Mouse (Mus musculus) E14TG2a.4 (cell line): ENCODE results near the gene Cnot4.

Experiments
- H3K27me3 ChIP-seq: 2 replicates; pipeline ENCODE4 v1.6.1; 2014; ENCODE audit warnings: low read length, control low read depth; ENCODE audit not compliant: insufficient read depth
- H3K36me3 ChIP-seq: 2 replicates; pipeline ENCODE4 v1.6.1; 2014; ENCODE audit warnings: low read length, control low read depth; ENCODE audit not compliant: insufficient read depth
- H3K4me1 ChIP-seq: replicated peaks from 2 replicates; pipeline ENCODE4 v1.6.1; 2014; ENCODE audit warnings: low read depth, low read length, control low read depth
- H3K4me3 ChIP-seq: replicated peaks from 2 replicates; pipeline ENCODE4 v1.5.1; 2014; ENCODE audit warnings: mild to moderate bottlenecking, low read length
- H3K9me3 ChIP-seq: 2 replicates; pipeline ENCODE4 v1.6.1; 2014; ENCODE audit warnings: low read length, control low read depth
- CTCF ChIP-seq: conservative IDR thresholded peaks from 2 replicates; pipeline ENCODE4 v1.5.1; 2014; ENCODE audit warnings: low read length
- NANOG ChIP-seq: IDR thresholded peaks from 2 replicates; pipeline ENCODE4 v1.6.1; 2014; ENCODE audit warnings: borderline replicate concordance, low read length, mixed read lengths
- POU5F1 ChIP-seq: IDR thresholded peaks from 2 replicates; pipeline ENCODE4 v1.6.1; 2014; ENCODE audit warnings: low read length, borderline replicate concordance

The Cnot4 gene

DNA sequence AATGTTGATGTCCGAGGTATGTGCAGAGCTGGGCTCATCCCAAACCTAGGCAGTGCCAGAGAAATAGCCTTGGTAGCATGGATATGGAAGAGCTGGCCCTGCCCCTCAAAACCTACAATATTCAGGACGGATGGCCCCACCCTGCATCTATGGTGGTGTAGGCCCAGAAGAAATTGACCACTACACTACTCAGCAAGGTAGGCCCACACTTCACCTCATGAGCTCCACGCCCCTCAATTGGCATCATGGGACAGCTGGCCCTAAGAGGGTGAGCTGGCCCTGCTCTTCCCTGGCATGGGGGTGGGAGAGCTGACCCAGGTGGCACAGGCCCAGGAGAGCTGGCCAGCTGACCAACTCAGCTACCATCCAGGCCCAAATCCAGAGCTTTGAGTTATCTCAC is 48.6 kb downstream of the Cnot4 start:
- TF ChIP-seq POU5F1 (no peak), NANOG (no peak), CTCF (no peak)
- H3K4me1 ChIP-seq: no peaks in the 10 kb centered on the region
- no peaks in the 10 kb centered on the region for H3K9me3 ChIP-seq
- no peak overlapping the region for H3K4me3 ChIP-seq
- H3K36me3 ChIP-seq: peaks cover 21% of the 10 kb centered on the region
- H3K27me3 ChIP-seq: no peaks in the 10 kb centered on the region

DNA sequence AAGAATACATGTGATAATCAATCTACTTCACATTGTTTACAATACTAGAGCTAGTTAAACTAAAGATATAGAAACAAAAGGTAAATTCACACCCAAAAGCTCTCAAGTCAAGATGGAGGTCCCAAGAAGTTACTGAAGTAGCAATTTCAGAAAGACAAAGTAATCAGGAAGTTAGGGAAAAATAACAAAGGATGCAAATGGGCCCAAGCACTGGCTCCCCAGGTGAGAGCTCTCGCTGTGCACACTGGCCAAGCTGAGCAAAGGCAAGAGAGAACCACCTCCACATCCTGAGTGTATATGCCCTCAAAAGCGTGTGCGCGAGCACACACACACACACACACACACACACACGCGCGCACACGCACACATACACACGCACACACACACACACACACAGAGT is 58.4 kb downstream of the Cnot4 start:
- peaks cover 52% of the 10 kb centered on the region for H3K36me3 ChIP-seq
- no peak overlapping the region for H3K4me3 ChIP-seq
- TF ChIP-seq CTCF (no peak), NANOG (peak; percentile 57; the same call in 1 of the 2 replicates)
- H3K9me3 ChIP-seq: no peaks in the 10 kb centered on the region
- peaks cover 50% of the 10 kb centered on the region for H3K4me1 ChIP-seq
- no peaks in the 10 kb centered on the region for H3K27me3 ChIP-seq

DNA sequence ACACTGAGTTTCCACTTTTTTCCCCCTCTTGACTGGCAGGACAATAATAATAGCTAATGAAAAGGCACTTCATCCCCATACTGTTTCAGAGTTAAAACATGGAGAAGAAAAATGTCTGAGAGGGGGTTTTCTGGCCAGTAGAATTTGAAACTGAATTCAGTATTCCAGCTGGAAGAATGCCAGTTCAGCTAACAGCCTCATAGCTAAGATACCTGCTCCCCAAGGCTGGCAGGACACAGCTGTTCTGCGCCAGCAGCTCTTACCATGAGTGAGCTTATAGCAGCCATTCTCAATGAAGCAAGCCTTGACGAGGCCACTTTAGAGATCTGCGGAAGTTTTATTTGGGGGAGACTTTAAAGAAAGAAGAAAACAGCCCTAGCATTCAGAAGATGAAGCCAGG is 62.3 kb downstream of the Cnot4 start:
- Histone ChIP-seq H3K36me3 (peaks cover 41% of the 10 kb centered on the region), H3K4me3 (no peak overlapping the region), H3K4me1 (peaks cover 29% of the 10 kb centered on the region), H3K27me3 (no peaks in the 10 kb centered on the region), H3K9me3 (no peaks in the 10 kb centered on the region)
- TF ChIP-seq CTCF (no peak), NANOG (no peak), POU5F1 (no peak)

DNA sequence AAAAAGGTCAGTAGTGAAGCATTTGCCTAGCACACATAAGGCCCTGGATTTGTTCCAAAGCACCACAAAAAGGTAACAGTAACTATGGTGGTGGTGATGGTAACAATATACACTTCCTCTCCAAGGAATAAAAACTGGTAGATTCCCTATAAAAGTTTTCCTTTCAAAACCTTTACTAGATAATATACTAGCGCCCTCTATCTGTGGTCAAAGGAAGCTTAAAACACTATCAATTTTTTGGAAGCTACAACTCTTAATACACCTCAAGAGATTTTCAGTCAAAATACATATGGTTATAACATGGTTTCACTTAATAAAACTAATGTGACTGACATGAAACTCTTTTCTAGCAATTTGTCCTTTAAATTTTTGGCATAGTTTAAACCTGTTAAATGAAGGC is 71.1 kb downstream of the Cnot4 start:
- Histone ChIP-seq H3K4me3 (no peak overlapping the region), H3K4me1 (no peaks in the 10 kb centered on the region), H3K9me3 (peaks cover 8% of the 10 kb centered on the region; the same call in 1 of the 2 replicates), H3K36me3 (peaks cover 37% of the 10 kb centered on the region), H3K27me3 (no peaks in the 10 kb centered on the region)
- TF ChIP-seq CTCF: peak; percentile 56
- TF ChIP-seq NANOG: no peak

DNA sequence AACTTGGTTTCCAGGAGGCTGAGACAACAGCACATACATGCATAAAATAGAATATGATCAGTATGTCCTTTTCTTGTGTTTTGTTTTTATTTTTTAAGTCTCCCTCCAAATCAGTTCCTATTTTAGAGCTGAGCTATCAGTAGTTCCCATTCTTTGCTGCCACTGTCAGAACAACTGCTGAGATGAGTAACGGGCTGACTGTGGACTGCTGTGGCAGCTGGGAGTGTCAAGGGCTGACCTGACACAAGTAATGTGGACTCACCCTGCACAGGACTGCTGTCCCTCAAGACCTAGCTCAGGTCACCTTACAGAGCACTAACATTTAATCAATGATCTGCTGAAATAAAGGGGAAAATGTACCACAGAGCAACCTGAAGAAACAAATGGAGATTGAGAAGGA is 90.4 kb downstream of the Cnot4 start:
- TF ChIP-seq NANOG (no peak), POU5F1 (no peak), CTCF (no peak)
- Histone ChIP-seq H3K36me3 (peaks cover 14% of the 10 kb centered on the region; the same call in 1 of the 2 replicates), H3K4me3 (no peak overlapping the region), H3K9me3 (no peaks in the 10 kb centered on the region), H3K4me1 (peaks cover 7% of the 10 kb centered on the region), H3K27me3 (no peaks in the 10 kb centered on the region)

DNA sequence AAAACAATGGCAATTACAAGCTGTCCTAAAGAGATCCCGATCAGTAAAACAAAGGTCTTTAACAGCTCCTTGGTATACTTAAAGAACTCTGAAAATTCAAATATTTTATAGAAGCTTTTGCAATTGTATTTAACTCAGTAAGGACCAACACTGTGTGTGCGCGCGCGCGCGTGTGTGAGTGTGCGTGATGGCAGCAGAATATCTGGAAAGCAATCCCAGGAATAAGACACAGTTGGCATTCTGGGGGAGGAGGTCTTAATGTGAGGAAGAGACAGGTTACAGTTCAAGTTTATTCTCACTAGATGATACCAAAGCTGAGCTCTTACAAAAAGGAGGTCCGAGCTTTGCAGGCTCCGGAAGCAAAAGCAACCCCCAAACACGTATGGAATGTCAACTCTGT is 100.2 kb downstream of the Cnot4 start:
- no peak for TF ChIP-seq NANOG
- TF ChIP-seq CTCF: no peak
- no peak for TF ChIP-seq POU5F1
- H3K36me3 ChIP-seq: peaks cover 14% of the 10 kb centered on the region
- peaks cover 13% of the 10 kb centered on the region for H3K4me1 ChIP-seq
- no peak overlapping the region for H3K4me3 ChIP-seq
- no peaks in the 10 kb centered on the region for H3K27me3 ChIP-seq
- H3K9me3 ChIP-seq: no peaks in the 10 kb centered on the region

DNA sequence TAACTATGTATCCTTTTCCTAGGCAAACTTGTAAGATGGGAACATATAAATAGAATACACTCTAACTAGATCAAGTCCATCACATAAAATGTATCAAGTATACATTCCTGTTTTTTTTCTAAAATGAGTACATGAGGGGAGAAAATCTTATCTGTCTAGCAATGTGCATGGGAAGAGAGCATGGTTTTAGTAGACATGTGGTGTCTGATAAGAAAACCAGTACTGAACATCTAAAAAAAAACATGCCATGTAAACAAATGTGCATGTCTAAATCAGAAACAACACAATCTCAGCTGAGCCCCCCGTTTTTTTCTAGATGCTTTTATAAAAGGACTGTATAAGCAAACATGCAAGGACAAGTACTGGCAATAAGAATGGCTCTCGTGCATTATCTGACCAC is 100.8 kb downstream of the Cnot4 start:
- no peaks in the 10 kb centered on the region for H3K27me3 ChIP-seq
- H3K9me3 ChIP-seq: no peaks in the 10 kb centered on the region
- peaks cover 19% of the 10 kb centered on the region for H3K4me1 ChIP-seq
- TF ChIP-seq CTCF (no peak), POU5F1 (no peak), NANOG (no peak)
- H3K36me3 ChIP-seq: peaks cover 14% of the 10 kb centered on the region
- no peak overlapping the region for H3K4me3 ChIP-seq

DNA sequence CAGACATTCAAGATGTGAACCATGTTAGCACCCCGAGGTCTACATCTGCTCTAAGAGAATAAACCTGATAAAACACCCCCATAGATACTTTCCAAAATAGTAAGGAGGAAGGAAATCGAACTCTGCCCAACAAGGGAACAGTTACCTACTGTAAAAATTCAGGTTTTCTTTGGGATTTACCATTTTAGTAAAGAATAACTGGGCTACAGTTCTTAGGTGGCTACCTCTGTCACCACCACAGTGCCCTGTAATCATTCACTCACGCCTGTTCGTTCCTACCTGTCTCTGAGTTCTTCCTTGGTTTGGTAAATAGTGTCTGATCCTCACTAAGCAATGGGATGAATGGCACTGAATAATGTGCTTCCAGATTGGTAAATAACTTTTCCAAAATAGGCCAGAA is 102.7 kb downstream of the Cnot4 start:
- no peaks in the 10 kb centered on the region for H3K27me3 ChIP-seq
- H3K4me3 ChIP-seq: no peak overlapping the region
- H3K4me1 ChIP-seq: peaks cover 37% of the 10 kb centered on the region
- no peak for TF ChIP-seq CTCF
- no peak for TF ChIP-seq NANOG
- TF ChIP-seq POU5F1: no peak
- H3K9me3 ChIP-seq: no peaks in the 10 kb centered on the region
- peaks cover 3% of the 10 kb centered on the region; the same call in 1 of the 2 replicates for H3K36me3 ChIP-seq

DNA sequence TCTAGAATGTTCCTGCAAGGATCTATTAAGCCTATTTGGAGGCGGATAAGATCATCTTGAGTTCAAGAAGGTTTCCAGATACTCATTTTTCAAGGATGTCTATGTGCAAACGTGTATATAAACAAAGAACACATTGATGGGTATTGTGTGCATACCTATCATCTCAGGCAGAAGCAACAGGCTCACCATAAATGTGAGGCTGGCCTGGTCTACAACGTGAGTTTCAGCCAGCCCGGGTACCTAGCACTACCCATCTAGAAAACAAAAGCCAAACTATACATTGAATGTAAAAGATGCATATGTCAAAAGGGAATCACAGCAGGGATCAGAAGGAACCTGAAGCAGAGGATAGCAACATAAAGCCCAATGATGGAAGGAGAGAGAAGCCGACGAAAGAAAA is 103.3 kb downstream of the Cnot4 start:
- no peak for TF ChIP-seq NANOG
- no peak for TF ChIP-seq POU5F1
- TF ChIP-seq CTCF: no peak
- Histone ChIP-seq H3K9me3 (no peaks in the 10 kb centered on the region), H3K27me3 (no peaks in the 10 kb centered on the region), H3K36me3 (peaks cover 3% of the 10 kb centered on the region; the same call in 1 of the 2 replicates), H3K4me3 (no peak overlapping the region), H3K4me1 (peaks cover 42% of the 10 kb centered on the region)

DNA sequence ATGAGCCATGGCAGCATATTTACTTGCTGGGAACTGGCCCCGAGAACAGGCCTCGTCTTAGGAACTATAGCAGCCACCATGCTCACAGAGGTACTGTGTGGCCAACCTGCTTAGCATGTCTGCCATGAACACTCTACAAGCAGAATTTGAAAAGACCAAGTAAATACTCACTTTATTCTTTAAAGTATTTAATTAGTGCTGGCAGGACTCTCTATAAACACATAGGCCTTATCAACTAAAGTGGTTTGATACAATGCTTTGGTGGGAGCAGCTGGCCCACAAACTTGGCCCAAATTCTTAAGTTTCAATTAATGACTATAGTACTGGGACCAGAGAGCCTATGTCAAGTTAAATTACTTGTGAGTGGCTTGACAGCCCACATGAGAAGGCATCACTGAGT is 105.5 kb downstream of the Cnot4 start:
- H3K9me3 ChIP-seq: no peaks in the 10 kb centered on the region
- peaks cover 4% of the 10 kb centered on the region for H3K36me3 ChIP-seq
- H3K4me1 ChIP-seq: peaks cover 58% of the 10 kb centered on the region
- no peak overlapping the region for H3K4me3 ChIP-seq
- TF ChIP-seq NANOG (no peak), POU5F1 (no peak), CTCF (no peak)
- H3K27me3 ChIP-seq: no peaks in the 10 kb centered on the region
